Comparison of ENCODE assay signal across 8 mouse cellular contexts in the genomic region with DNA sequence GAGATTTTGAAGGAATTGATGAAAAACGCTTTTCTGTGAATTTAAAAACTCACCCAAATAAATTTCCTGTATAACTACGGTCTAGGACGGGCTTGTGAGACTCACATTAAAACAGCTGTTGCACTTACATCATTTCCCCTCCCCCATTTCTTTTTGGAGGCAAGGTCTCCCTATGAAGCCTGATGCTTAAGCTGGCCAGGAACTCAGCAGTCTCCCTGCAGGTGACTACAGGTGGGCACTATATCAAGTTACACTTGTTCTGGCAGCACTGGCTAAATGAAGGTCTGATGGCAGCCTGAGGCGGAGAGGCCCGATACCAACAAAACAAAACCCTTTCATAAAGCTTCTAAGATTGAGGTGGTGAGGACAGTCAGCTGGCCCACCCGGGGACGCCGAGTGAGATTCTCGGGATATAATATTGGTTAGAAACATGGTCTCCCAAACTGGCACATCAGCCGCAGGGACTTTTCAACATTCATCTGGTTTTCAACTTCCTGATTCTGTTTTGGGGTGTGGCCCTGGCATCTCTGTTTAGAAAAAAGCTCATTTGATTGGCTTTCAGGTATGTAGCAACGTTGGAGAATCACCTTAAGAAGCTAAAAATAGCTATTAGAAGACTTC. TPM values are rescaled to one million over a fixed set of nuclear protein-coding genes. Genes with fewer than 3 reads are reported as not detected.
DNase-seq lines count a peak whose midpoint lies in the region; ATAC-seq lines count a peak whose summit lies in the region.

No protein-coding gene starts in this region.

- 8% methylated on average over 11 of the region's 11 CpGs for WGBS in heart, embryonic 12.5 days
- 14% methylated on average over 11 of the region's 11 CpGs for WGBS in midbrain, embryonic 11.5 days

- H3K4me1 ChIP-seq in heart, embryonic 12.5 days (replicated peaks), result peaks cover 12% of the 10 kb centered on the region
- peaks cover 12% of the 10 kb centered on the region for H3K4me1 ChIP-seq in midbrain, embryonic 11.5 days (ENCODE audit: control insufficient read depth, insufficient read depth, low read length)

- no peaks in the 10 kb centered on the region for H3K9me3 ChIP-seq in heart, embryonic 12.5 days (replicated peaks)
- no peaks in the 10 kb centered on the region for H3K9me3 ChIP-seq in midbrain, embryonic 11.5 days (ENCODE audit: control insufficient read depth, low read length)

- H3K4me2 ChIP-seq in heart, embryonic 12.5 days, result peak overlapping the region; percentile 90
- H3K4me2 ChIP-seq in midbrain, embryonic 11.5 days, result peak overlapping the region; percentile 57

- DNase-seq in kidney, adult 18-20 months, result peak; percentile 37
- DNase-seq in kidney, postnatal 14 days, result no peak
- peak; percentile 59 for DNase-seq in ES-CJ7 (ENCODE audit: low read depth, low spot score)
- peak; percentile 22 for DNase-seq in embryo, embryonic 10 days (ENCODE audit: low spot score)
- peak; percentile 26 for DNase-seq in layer of hippocampus, adult 9-11 months
- no peak for DNase-seq in midbrain, embryonic 11.5 days (ENCODE audit: low spot score, missing footprints)
- DNase-seq in urinary bladder, postnatal 25 days (ENCODE audit: low spot score), result peak; percentile 31

- ATAC-seq in heart, embryonic 12.5 days (ENCODE audit: insufficient number of reproducible peaks, low FRiP score), result no peak
- ATAC-seq in midbrain, embryonic 11.5 days (ENCODE audit: low FRiP score), result no peak

- no peaks in the 10 kb centered on the region for H3K27me3 ChIP-seq in heart, embryonic 12.5 days (replicated peaks)
- H3K27me3 ChIP-seq in midbrain, embryonic 11.5 days (ENCODE audit: control insufficient read depth, insufficient read depth, low read length), result no peaks in the 10 kb centered on the region

- peak overlapping the region; percentile 90 for H3K4me3 ChIP-seq in heart, embryonic 12.5 days
- peak overlapping the region; percentile 78 for H3K4me3 ChIP-seq in midbrain, embryonic 11.5 days (ENCODE audit: low read depth, low read length)

- peak overlapping the region; percentile 93 for H3K27ac ChIP-seq in heart, embryonic 12.5 days (ENCODE audit: poor library complexity, severe bottlenecking)
- no peak overlapping the region for H3K27ac ChIP-seq in midbrain, embryonic 11.5 days (ENCODE audit: low read depth, low read length)

- H3K9ac ChIP-seq in heart, embryonic 12.5 days, result peak overlapping the region; percentile 96
- H3K9ac ChIP-seq in midbrain, embryonic 11.5 days (ENCODE audit: low read length), result peak overlapping the region; percentile 89

- H3K36me3 ChIP-seq in heart, embryonic 12.5 days, result peaks cover 11% of the 10 kb centered on the region
- H3K36me3 ChIP-seq in midbrain, embryonic 11.5 days (ENCODE audit: control insufficient read depth, insufficient read depth, low read length), result no peaks in the 10 kb centered on the region

RNA-seq across cellular contexts. Expression of a gene that starts 0.4 kb away (rescaled TPM):
- polyA plus RNA-seq in heart, embryonic 12.5 days (2016; fragmentation: Nextera tagmentation; extraction: Ambion mirVana), result 17.4 and 19.8 TPM in 2 replicates
- polyA plus RNA-seq in midbrain, embryonic 11.5 days (2014; fragmentation: Nextera tagmentation; extraction: Ambion mirVana), result 21.5 and 25.2 TPM in 2 replicates

Comparison
In these comparisons a context has a peak if more than half of its experiments do, and no peak if none do; other contexts are left out.
1. DNase-seq: peak in kidney, adult 18-20 months (single experiment), ES-CJ7 (single experiment), embryo, embryonic 10 days (single experiment), layer of hippocampus, adult 9-11 months (single experiment) and urinary bladder, postnatal 25 days (single experiment); none in kidney, postnatal 14 days (single experiment) and midbrain, embryonic 11.5 days (single experiment).